Mouse (Mus musculus): ENCODE measurements around the gene Adamts12.

The Adamts12 gene

DNA sequence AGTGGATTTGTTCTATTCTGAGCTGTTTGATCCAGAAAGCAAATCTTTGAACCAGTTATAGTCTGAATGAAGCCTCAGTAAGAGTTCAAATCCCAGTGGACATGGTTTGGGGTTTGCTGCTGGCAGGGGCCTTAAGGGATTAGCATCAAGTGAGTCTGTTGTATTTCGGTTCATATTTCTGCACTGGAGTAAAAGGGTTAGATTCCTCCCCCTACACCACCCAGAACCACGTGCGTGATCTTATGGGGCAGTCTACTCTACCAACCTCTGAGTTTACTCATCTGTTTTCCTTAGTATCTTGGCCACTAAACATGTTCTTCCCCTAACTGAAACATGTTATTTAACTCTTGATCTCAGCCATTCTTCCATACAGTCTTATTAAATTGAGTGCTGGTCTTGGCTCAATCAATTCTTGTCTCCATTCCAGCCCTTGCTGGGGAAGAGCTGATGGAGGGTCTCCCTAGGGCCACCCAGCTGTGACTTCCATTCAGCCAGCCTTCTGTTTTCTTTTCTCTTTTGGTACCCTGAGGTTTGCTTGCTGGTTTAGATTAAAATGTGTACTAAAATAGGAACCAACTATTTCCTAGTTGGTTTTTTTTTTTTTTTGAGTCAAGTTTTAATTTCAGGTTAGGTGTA lies 11.3 kb downstream of the Adamts12 start:
- no peak for DNase-seq (ENCODE audit: low read depth, low spot score)

DNA sequence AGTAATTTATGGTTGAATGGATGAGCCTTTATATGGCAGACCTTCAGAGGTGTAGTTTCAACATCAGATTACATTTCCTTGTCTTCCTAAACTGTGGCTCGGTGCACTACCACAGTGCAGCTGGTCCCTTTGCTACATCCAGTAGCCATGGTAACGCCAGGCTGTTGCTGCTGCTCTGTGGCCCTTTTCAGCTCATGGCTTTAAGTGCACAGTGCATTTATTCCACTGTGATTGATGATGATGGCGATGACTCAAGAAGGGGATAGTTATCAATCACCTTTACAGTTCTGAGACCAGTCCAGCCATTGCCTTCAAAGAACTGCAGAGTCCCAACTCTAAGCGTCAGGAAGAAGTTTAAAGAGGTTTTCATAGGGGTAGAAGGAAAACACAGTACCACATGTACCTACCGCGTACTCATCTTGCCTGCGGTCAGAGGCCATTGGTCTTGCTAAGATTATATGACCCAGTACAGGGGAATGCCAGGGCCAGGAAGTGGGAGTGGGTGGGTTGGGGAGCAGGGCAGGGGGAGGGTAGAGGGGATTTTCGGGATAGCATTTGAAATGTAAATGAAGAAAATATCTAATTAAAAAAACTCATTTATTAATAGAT lies 18.5 kb downstream of the Adamts12 start:
- no peak for DNase-seq (ENCODE audit: low read depth, low spot score)

DNA sequence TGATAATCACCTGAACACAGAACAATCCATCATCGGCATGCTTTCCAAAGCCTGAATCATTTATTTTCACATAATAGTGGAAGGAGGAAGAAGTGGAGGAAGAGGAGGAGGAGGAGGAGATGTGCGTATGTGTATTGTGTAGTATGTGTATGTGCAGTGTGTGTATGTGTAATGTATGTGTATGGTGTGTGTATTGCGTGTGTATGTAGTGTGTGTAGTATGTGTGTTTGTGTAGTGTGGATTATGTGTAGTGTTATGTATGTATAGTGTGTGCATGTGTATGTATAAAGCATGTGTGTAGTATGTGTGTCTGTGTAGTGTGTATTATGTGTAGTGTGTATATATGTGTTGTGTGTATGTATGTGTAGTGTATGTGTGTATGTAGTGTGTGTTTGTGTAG lies 19.1 kb downstream of the Adamts12 start:
- DNase-seq (ENCODE audit: low read depth, low spot score), result no peak

DNA sequence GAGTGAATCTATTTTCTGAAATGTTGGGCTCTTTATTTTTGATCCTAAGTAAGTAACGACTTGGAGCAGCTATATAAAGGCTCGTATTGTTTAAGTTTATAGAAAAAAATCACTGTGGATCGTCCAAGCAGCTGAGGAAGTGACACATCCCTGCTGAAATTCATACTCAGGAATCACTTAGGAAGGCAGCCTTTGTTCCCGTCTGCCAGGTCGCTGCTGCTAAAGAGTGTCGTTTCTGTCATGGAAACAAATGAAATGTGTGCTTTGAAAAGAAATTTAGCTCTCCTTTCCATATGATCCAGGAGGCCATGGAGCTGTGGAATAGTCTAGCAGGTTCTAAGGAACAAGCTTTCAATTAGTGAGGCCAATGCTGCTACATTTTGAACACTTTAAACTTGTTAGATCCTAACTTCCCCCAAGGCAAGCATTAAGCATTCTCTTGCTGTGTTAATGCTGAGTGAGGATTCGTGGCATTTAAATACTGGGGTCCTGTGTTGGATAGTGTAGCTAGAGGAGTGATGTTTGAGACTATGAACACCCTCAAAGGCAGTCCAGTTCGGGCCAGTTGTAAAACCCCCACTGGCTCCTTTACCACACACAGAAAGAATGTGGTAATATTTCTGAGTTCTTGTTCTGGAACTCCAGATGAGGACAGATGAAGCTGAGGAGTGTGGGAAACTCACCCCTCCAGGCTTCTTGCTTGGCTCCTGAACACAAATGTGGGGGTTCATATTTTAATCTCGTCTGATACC lies 19.8 kb downstream of the Adamts12 start:
- no peak for DNase-seq (ENCODE audit: low read depth, low spot score)

DNA sequence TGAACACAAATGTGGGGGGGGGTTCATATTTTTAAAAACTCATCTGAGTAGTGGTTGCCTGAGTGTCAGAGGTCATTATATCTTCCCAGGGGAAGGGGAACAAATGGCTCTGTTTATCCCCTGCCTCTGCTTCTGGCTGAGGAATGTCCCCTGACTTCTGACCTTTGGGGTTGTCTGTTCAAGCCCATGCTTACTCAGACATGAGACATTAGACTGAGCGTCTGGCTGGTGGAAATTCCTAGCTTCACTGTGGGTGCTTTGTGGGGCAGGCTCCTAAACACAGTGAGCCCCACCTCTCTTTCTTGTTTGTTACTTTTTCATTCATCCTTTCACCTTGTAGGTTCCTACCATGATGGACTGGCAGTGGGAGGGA lies 20.4 kb downstream of the Adamts12 start:
- no peak for DNase-seq (ENCODE audit: low read depth, low spot score)

DNA sequence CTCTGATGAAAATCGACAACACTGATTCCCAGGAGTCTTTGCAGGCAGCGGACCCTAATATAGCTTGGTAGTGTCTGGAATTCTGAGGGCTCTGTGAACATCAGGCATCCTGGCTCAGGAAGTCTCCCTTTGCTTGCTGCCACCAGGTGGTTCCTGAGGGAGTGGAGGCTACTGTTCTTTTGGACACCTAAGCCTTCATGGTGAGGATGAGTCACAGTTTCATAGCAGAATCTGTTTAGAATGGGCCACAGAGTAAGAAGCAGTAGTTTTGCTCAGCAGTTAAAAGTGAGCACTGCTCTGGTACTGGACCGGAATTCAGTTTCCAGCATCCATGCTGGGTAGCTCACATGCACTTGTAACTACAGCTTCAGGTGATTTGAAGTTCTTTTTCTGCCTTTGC lies 24.9 kb downstream of the Adamts12 start:
- DNase-seq (ENCODE audit: low read depth, low spot score), result no peak

GRCm38 (mm10) chr15:11095566-11095965 lies 31.0 kb downstream of the Adamts12 start:
- DNase-seq (ENCODE audit: low read depth, low spot score), result no peak

DNA sequence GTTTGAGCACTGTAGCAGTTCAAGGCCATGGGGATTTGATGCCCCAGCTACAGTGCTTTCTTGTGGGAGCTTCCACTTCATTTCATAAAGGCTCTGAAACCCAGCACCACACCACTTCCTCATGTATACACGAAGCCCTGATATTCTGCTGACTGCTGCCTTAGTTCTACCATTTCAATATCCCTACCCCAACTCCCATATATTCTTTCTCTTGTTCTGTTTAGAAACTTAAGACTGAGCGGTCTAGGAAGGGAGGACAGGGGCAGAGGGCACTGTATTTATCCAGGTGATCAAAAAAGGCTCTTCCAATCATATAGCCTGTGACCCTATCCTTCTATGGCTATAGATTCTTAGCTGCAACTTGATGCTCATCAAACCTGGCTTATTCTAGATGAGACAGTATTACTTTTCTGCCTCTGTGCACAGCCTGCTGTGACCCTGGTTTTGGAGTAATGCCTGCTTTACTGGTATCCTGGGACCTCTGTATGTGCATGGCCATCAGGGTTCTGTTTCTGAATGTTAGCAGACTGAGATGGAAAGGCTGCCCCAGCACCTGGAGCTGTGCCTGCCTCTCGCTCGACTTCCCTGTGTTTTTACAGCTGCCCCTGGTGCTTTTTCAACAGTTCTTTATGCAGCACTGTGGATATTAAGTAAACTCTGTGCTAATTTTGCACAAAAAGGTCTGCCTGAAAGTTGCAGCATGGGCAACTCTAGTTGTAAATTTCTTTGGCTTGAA lies 33.5 kb downstream of the Adamts12 start:
- DNase-seq (ENCODE audit: low read depth, low spot score), result no peak

GRCm38 (mm10) chr15:11098940-11099339 lies 34.4 kb downstream of the Adamts12 start:
- DNase-seq (ENCODE audit: low read depth, low spot score), result no peak

DNA sequence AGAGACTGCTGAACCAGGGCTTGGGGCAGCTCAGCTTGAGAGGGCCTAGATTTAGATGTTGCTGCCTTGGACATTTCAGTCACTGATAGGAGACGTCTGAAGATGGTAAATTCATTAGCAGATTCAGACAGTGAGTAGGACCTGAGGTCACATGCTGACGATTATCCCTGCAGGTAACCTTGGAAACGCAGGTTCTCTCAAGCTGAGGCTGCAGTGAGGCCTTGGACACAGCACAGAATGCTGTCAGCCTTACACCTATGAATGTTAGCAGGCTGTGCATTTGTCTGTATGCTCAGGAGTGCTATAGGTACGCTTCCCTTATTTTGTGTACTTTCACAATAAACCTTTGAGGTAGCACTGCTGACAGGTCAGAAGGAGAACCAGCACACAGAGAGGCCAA lies 36.3 kb downstream of the Adamts12 start:
- DNase-seq (ENCODE audit: low read depth, low spot score), result no peak

DNA sequence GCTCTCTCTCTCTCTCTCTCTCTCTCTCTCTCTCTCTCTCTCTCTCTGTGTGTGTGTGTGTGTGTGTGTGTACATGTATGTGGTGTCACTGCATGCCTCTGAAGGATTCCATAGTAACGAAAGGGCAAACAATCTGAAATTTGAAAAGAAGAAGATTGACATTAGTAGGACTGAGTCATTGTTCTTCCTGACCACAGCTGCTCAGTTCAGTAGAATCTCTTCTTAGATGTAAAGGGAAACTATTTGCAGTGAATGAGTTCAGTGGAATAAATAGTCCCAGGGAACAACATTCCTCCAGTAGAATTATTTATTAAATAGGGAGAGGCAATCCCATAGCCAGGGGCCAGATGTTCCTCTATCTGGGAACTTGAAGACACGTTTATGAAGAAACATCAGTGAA lies 40.5 kb downstream of the Adamts12 start:
- no peak for DNase-seq (ENCODE audit: low read depth, low spot score)

GRCm38 (mm10) chr15:11107376-11107775 lies 42.8 kb downstream of the Adamts12 start:
- no peak for DNase-seq (ENCODE audit: low read depth, low spot score)

DNA sequence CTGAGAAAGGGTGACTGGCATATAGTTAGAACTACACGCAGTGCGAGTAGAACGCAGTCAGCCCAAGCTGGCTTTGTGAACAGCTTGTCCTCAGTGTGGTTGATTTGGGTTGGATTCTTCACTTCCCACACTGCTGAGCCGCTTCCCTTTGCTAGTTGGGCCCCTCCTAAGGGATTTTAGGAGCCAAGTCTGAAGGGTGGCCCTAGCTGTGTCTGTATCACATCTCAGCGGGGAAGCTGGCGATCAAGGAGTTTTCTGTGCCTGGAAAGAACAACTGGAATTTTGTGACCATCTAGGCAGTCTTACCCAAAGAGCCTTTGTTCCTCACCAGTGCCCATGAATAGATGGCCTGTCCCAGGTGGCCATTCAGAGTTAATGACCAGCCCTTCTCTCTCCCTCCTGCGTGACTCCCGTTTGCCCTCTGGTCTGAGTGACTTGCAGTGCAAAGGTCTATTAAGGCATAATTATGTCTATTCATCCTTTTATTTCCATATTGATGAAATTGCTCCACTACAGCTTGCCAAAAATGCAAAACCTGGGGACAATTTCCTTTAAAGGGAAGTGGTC lies 50.1 kb downstream of the Adamts12 start:
- no peak for DNase-seq (ENCODE audit: low read depth, low spot score)

DNA sequence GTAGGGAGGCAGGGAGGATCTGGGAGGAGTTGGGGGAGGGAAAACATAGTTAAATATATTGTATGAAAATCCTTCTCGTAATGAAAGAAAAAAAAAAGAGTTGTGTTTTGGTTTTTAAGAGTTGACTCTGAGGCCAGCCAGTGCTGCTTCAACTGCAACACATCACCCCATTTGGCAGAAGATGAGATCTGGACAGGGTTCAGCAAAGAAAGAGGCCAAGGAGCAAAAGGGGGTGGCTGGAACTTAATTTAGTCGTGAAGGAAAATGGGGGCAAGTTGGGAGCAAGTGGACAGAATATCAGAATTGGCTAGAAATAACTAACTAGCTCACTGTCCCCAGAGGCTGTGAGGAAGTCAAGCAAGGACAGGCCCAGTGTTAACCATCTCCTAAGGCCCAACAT lies 51.7 kb downstream of the Adamts12 start:
- no peak for DNase-seq (ENCODE audit: low read depth, low spot score)

DNA sequence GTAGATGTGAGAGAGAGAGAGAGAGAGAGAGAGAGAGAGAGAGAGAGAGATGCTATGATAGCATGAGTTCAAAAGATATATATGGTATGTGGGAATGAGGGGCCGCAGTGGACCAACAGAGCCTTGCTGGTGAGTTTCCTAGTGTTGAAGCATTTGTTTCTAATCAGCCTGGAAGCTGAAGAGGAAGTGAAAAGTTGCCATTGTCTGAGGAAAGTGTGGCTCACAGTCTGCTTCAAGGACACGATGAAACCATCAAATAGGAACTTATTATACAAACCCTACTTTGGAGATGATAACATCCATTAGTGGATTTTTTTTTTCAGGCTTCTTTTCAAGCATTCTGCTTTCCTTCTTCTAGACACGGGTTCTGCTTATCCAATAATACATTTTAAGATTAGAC lies 52.3 kb downstream of the Adamts12 start:
- DNase-seq (ENCODE audit: low read depth, low spot score), result no peak

- DNase-seq (ENCODE audit: low read depth, low spot score), result no peak
Observed at GRCm38 (mm10) chr15:11118371-11118770, 53.8 kb downstream of the Adamts12 start.

DNA sequence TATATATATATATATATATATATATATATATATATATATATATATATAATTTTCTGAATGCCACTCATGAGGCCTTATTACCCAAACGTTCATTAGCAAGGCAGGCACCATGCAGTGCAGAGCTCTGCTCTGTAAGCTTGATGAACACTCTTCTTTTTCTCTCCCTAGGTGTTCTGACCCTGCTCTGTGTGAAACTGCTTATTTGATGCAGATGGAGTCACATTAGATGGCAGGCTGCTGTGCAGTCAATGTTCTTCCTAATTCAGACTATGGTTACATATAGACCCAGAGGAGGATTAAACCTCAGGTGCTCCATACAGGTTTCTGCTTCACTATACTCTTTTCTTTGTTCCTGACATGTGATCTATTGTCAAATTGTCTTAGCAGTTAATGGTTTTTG lies 57.1 kb downstream of the Adamts12 start:
- no peak for DNase-seq (ENCODE audit: low read depth, low spot score)

DNA sequence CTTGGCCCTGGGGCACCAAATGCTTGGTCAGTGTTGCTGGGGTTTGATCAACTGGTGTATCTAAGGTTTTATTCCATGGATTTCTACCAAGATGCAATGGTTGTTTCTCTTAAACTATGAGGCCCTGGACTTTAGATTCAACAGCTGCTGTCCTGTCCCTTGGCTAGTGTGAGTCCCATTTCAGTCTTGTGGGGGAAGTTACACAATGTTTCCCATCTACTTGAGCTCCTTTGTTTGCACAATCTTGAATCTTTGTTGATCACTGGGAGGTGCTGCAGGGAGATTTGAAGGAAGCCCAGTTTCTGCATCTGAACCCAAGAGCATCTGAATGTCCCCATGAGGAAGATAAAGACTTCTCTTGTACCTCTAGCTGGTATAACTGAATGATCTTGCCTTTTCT lies 60.8 kb downstream of the Adamts12 start:
- DNase-seq (ENCODE audit: low read depth, low spot score), result no peak

- DNase-seq (ENCODE audit: low read depth, low spot score), result no peak
Observed at GRCm38 (mm10) chr15:11128457-11128856, 63.9 kb downstream of the Adamts12 start.

- no peak for DNase-seq (ENCODE audit: low read depth, low spot score)
Observed at GRCm38 (mm10) chr15:11132586-11133558, 68.3 kb downstream of the Adamts12 start.

DNA sequence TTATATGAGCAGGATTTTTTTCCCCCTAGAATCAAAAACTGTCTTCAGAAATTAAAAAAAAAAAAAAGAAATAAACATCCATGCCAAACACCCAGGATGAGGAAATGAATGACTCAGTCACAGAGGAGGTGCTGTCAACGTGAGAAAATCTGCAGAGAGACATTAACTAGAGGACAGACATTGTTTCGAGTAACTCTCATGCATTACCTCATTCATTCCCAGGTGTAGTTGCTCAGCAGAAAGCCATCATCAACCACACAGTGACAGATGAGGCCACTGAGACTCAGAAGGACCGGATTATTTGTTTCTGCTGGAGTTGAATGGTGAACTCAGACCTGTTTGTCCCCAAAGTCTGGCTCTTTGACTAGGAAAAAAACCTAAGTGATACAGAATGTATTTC lies 81.0 kb downstream of the Adamts12 start:
- DNase-seq (ENCODE audit: low read depth, low spot score), result no peak

Measured in embryo, embryonic 11.5 days (tissue).